Mouse (Mus musculus) intestine, embryonic 16.5 days (tissue): ENCODE data around the gene Prmt3. TPM values are rescaled to one million over a fixed set of nuclear protein-coding genes. Genes with fewer than 3 reads are reported as not detected.

Experiments used
- ATAC-seq: fragments of 200-750 bp; cut with Nextera tagmentation; 2 replicates; pipeline ENCODE4 v1.8.0; 2017; ENCODE audit warnings: moderate TSS enrichment, moderate library complexity
- H3K27ac ChIP-seq: fragments of 300-500 bp; sonication (generic); 2 replicates; pipeline ENCODE4 v1.5.1; 2014; ENCODE audit warnings: mild to moderate bottlenecking, low read length
- H3K27me3 ChIP-seq: fragments of 300-500 bp; sonication (generic); replicated peaks from 2 replicates; pipeline ENCODE4 v1.6.1; 2014; ENCODE audit warnings: low read length, control low read depth, mixed read lengths; ENCODE audit not compliant: control insufficient read depth, insufficient read depth
- H3K36me3 ChIP-seq: fragments of 300-500 bp; sonication (generic); 2 replicates; pipeline ENCODE4 v1.6.1; 2014; ENCODE audit warnings: low read length, control low read depth; ENCODE audit not compliant: control insufficient read depth, insufficient read depth
- H3K4me1 ChIP-seq: fragments of 300-500 bp; sonication (generic); 2 replicates; pipeline ENCODE4 v1.6.1; 2014; ENCODE audit warnings: low read length, control low read depth, mixed read lengths; ENCODE audit not compliant: control insufficient read depth, insufficient read depth
- H3K4me2 ChIP-seq: fragments of 300-500 bp; sonication (generic); 2 replicates; pipeline ENCODE4 v1.6.1; 2014; ENCODE audit warnings: low read depth, low read length, control low read depth
- H3K4me3 ChIP-seq: fragments of 300-500 bp; sonication (generic); 2 replicates; pipeline ENCODE4 v1.5.1; 2014; ENCODE audit warnings: mild to moderate bottlenecking, low read length
- H3K9ac ChIP-seq: fragments of 300-500 bp; sonication (generic); 2 replicates; pipeline ENCODE4 v1.6.1; 2014; ENCODE audit warnings: low read depth, low read length
- H3K9me3 ChIP-seq: fragments of 300-500 bp; sonication (generic); 2 replicates; pipeline ENCODE4 v1.6.1; 2016; ENCODE audit warnings: low read length, control low read depth; ENCODE audit not compliant: control insufficient read depth
- WGBS: fragments of 180-500 bp; shearing (Covaris S2); extraction: QIAGEN DNeasy Blood & Tissue Kit; methylation state at CpG from one replicate; pipeline ENCODE4 v1.1.7; 2014; 5-methylcytosine and 5-hydroxymethylcytosine counted together
- polyA plus RNA-seq: library from polyadenylated mRNA; unstranded; fragments of >200 nt; fragmentation: Nextera tagmentation; extraction: Ambion mirVana; gene quantifications from 2 replicates; pipeline ENCODE4 v1.2.1, GENCODE M21; 2015

The Prmt3 gene
- polyA plus RNA-seq, 1 experiment from 2014 or later = 45.4 TPM

DNA sequence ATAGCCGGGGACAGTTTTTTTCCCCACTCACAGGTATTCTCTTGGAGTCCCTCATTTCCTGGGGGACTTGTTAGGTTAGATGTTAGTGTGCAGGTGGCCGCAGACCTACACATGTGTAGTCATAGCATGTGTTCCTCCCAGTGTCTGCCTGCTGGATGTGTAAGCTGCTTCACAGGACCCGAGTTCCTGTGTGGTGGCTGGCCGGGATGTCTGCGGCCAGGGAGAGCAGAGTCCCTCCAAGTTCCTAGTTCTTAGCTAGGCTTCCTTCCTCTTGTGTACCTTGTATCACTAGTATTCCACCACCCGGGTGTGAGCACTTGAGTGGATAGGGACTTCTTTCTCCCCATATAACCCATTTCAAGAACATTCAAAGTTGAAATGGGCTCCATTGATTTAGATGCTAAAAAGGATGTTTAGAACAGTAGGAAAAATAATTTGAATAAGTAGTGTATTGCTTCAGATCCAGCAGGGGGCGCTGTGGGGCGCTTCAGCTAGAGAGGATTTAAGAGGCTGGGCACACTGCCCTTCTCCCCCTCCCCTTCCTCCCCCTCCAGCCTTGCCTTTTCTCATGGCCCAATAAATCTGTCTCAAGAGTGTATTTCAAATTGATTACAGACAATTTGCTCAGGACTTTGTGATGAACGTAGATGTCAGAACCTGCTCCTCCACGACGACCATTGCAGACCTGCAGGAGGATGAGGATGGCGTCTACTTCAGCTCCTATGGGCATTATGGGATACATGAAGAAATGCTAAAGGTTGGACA, 8.7 kb downstream of the Prmt3 start:
- H3K4me1 ChIP-seq = no peaks in the 10 kb centered on the region
- H3K36me3 ChIP-seq = peaks cover under 1% of the 10 kb centered on the region
- H3K4me2 ChIP-seq = no peak overlapping the region
- no peak for ATAC-seq
- 57% methylated on average over 12 of the region's 12 CpGs for WGBS
- no peak overlapping the region for H3K27ac ChIP-seq
- H3K9ac ChIP-seq = no peak overlapping the region
- H3K27me3 ChIP-seq = no peaks in the 10 kb centered on the region
- no peaks in the 10 kb centered on the region for H3K9me3 ChIP-seq
- no peak overlapping the region for H3K4me3 ChIP-seq

DNA sequence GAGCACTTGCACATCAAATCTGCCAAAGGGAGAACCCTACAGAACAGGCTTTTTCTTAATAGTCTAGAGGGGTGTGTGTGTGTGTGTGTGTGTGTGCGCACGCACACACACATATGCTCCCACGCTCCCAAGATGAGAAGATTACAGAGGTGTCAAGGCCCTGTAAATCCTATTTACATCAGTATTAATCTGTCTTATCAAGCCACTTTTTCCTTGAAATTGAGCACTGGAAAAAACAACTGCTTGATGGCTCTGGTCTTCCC, 9.2 kb downstream of the Prmt3 start:
- H3K4me1 ChIP-seq = no peaks in the 10 kb centered on the region
- H3K9me3 ChIP-seq = no peaks in the 10 kb centered on the region
- no peaks in the 10 kb centered on the region for H3K27me3 ChIP-seq
- H3K9ac ChIP-seq = no peak overlapping the region
- ATAC-seq = no peak
- peaks cover 2% of the 10 kb centered on the region; the same call in 1 of the 2 replicates for H3K36me3 ChIP-seq
- H3K4me2 ChIP-seq = no peak overlapping the region
- H3K27ac ChIP-seq = no peak overlapping the region
- WGBS = 98% methylated on average over 3 of the region's 3 CpGs
- no peak overlapping the region for H3K4me3 ChIP-seq

DNA sequence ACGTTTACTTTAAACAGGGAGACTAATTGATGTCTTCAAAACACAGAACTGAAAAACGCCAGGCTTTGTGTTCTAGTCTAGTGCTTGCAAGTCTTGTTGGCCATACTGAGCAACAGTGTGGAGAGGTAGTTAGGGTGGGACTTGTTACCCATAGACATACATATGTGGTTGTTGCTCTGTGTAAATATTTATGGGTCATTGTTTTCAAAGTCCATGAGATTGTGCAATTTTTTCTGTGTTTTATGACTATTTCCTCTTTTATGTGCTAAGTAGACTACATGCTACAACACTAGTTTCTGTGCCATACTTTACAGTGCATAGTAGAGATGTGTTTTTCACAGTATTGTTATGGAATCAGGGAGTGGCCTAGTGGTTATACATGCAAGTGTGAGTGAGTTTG, 16.2 kb downstream of the Prmt3 start:
- Histone ChIP-seq H3K9ac (no peak overlapping the region), H3K27ac (no peak overlapping the region), H3K9me3 (no peaks in the 10 kb centered on the region), H3K4me2 (no peak overlapping the region), H3K4me3 (no peak overlapping the region), H3K36me3 (peaks cover 9% of the 10 kb centered on the region; the same call in 1 of the 2 replicates), H3K4me1 (no peaks in the 10 kb centered on the region), H3K27me3 (no peaks in the 10 kb centered on the region)
- 71% methylated on average over 2 of the region's 2 CpGs for WGBS
- no peak for ATAC-seq

DNA sequence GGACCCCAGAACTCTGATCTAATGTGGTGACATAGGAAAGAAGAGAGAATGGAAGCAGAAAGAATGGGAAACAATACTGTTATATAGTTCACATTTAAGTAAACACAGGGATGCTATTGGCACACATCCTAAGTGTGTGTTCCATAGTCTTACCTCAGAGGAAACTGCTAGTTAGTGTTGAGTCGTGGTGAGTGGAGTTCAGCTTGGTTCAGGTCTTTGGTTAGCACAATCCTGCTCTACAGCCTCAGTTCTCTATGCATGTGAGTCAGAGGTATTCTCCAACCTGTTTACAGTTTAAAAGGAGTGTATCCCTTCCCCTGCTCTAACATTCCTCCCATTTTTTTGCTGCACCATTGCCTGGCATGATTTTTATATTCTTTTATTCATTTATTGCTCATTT, 19.0 kb downstream of the Prmt3 start:
- Histone ChIP-seq H3K27me3 (no peaks in the 10 kb centered on the region), H3K9me3 (no peaks in the 10 kb centered on the region), H3K36me3 (peaks cover 6% of the 10 kb centered on the region; the same call in 1 of the 2 replicates), H3K27ac (no peak overlapping the region), H3K4me1 (no peaks in the 10 kb centered on the region), H3K4me2 (no peak overlapping the region), H3K4me3 (no peak overlapping the region), H3K9ac (no peak overlapping the region)
- ATAC-seq = no peak
- WGBS = 82% methylated on average over 1 of the region's 1 CpGs

DNA sequence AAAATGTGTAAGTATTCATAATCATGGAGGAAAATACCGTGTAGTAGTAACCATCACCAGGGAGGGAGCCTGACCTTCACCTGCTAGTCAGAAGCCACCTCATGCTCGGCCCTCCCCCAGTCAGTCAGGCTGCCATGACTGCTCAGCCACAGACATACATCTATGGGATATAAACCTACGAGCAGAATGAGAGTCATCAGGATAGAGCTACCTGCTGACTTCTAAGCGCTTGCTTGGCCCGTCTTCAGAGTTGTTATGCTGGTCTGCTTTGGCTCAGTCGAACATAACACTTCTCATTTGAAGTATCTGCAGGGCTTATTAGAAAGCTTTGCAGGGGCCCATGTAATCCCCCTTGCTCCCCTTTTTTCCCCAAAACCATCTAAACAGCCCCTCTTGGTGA, 25.4 kb downstream of the Prmt3 start:
- ATAC-seq = no peak

DNA sequence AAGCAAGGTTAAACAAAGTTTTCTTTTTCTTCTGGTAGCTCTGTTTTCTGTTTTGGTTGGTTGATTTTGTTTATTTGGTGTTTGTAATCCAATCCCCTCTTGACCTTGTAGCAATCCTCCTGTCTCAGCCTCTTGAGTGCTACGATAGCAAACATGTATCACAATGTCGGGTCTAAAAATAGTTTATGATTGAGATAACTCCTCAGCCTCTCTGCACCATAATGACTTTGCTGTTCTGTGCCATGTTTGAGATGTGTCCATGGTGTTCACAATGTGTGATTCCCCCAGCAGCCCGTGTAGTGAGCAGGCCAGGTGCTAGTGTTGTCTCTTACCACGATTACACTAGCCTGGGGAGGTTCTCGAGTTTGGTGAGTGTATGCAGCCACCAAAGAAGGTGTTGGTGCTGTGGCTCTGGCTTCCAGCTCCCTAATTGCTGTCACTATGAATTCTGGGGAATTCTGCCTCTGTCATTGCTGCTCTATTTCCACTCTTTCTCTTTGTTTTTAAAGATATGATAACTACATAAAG, 26.6 kb downstream of the Prmt3 start:
- Histone ChIP-seq H3K4me3 (no peak overlapping the region), H3K36me3 (no peaks in the 10 kb centered on the region), H3K9me3 (no peaks in the 10 kb centered on the region), H3K27me3 (no peaks in the 10 kb centered on the region), H3K9ac (no peak overlapping the region), H3K27ac (no peak overlapping the region), H3K4me1 (no peaks in the 10 kb centered on the region), H3K4me2 (no peak overlapping the region)
- 59% methylated on average over 5 of the region's 5 CpGs for WGBS
- ATAC-seq = no peak

More for the DNA sequence above, 25.4 kb downstream of the Prmt3 start:
- H3K27me3 ChIP-seq = no peaks in the 10 kb centered on the region
- H3K4me3 ChIP-seq = no peak overlapping the region
- WGBS = 85% methylated on average over 6 of the region's 6 CpGs
- H3K4me2 ChIP-seq = no peak overlapping the region
- no peaks in the 10 kb centered on the region for H3K9me3 ChIP-seq
- H3K27ac ChIP-seq = no peak overlapping the region
- no peaks in the 10 kb centered on the region for H3K4me1 ChIP-seq
- H3K36me3 ChIP-seq = no peaks in the 10 kb centered on the region
- H3K9ac ChIP-seq = no peak overlapping the region

DNA sequence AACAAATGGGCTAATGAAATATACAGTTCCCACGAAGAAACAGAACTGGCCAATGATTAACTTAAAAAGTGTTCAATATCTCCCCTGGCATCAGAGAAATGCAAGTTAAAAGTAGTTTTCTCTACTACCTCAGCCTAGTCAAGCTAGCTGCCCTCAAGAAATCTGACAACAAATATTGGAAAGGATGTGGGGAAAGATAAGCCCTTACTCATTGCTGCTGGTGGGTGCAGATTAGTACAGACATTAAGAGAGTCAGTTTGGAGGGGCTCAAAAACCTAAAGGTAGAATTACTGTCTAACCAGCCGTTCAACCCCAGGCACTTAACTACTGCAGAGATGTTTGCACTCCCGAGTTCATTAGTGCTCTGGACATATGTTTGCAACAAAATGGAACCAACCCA, 27.5 kb downstream of the Prmt3 start:
- 39% methylated on average over 3 of the region's 3 CpGs for WGBS
- no peak overlapping the region for H3K27ac ChIP-seq
- ATAC-seq = no peak

DNA sequence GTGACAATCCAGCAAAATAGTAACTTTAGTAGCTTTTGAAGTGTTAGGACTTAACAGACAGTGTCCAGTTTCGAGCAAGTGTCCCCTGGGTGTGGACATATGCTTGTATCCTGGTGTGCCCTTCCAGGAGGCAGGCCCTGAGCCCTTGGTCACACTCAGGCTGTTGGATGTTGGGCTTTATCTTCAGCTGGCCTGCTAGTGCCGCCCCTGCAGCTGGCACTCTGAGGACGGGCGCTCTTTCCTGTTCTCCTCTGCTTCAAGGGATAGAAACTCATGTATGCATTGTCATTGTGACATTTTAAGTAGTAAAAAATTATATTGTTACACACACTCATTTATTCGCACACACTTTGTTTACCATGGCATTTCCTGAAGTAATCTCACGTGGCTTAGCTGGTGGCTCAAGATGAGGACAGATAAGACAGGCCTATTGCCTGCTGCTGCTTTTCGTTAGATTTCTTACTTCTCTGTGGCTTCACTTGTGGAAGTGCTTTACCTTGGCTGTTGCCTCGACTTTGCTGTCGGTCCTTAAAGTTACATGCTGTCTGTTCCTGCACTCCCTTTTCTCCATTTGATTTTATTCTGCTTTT, 29.0 kb downstream of the Prmt3 start:
- 79% methylated on average over 9 of the region's 9 CpGs for WGBS
- Histone ChIP-seq H3K27me3 (no peaks in the 10 kb centered on the region), H3K9ac (no peak overlapping the region), H3K27ac (no peak overlapping the region), H3K4me2 (no peak overlapping the region), H3K9me3 (no peaks in the 10 kb centered on the region), H3K36me3 (peaks cover 2% of the 10 kb centered on the region; the same call in 1 of the 2 replicates), H3K4me3 (no peak overlapping the region), H3K4me1 (no peaks in the 10 kb centered on the region)
- ATAC-seq = no peak

More for the DNA sequence above, 27.5 kb downstream of the Prmt3 start:
- no peak overlapping the region for H3K9ac ChIP-seq
- no peaks in the 10 kb centered on the region for H3K27me3 ChIP-seq
- no peaks in the 10 kb centered on the region for H3K9me3 ChIP-seq
- H3K4me1 ChIP-seq = no peaks in the 10 kb centered on the region
- no peak overlapping the region for H3K4me2 ChIP-seq
- H3K4me3 ChIP-seq = no peak overlapping the region
- no peaks in the 10 kb centered on the region for H3K36me3 ChIP-seq

DNA sequence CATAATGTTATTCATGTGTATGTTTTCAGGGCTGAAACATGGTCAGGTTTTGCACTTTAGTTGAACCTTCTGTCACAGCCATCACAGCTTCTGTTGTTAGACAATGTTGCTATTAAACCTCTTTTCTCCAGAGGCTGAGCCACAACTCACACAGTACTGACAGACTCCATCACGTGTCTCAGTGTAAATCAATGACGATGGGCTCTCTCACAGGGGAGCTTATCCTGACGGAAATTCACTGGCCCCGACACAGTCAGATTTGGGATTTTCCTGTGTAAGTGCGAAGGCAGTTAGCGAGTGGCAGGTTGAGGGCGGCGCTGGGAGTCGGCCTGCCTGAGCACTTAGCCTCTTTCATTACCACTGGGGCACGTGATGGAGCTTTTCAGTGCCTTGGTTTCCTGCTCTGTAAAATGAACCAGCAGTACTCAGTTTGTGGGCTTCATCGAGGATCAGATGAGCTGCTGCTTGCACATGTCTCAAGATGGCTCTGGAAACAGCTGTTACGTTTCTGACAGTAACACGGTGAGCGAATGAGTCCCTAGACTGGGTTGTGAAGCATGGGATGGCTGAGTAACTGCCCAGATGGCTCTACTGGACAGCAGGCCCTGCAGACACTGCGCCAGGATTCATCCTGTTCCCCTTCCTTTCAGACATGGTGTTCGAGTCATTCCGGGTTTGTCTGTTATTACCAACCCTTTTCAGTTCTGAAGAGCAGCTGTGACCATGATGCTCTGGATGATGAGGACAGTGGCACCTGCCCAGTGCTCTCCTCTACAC, 29.9 kb downstream of the Prmt3 start:
- no peak for ATAC-seq
- Histone ChIP-seq H3K9ac (no peak overlapping the region), H3K4me2 (no peak overlapping the region), H3K4me3 (no peak overlapping the region), H3K9me3 (no peaks in the 10 kb centered on the region), H3K36me3 (peaks cover 2% of the 10 kb centered on the region; the same call in 1 of the 2 replicates), H3K27me3 (no peaks in the 10 kb centered on the region), H3K4me1 (no peaks in the 10 kb centered on the region), H3K27ac (no peak overlapping the region)
- 87% methylated on average over 17 of the region's 17 CpGs for WGBS
